Mouse (Mus musculus) midbrain, embryonic 15.5 days (tissue): ENCODE measurements around the gene Ppp2r5c. TPM values are rescaled to one million over a fixed set of nuclear protein-coding genes. Genes with fewer than 3 reads are reported as not detected.

Experiments used
- ATAC-seq: fragments of 200-750 bp; cut with Nextera tagmentation; replicated peaks from 2 replicates; pipeline ENCODE4 v1.8.0; 2017; ENCODE audit warnings: moderate TSS enrichment
- H3K27ac ChIP-seq: fragments of 300-500 bp; sonication (generic); 2 replicates; pipeline ENCODE4 v1.5.1; 2015; ENCODE audit warnings: mild to moderate bottlenecking, inconsistent platforms
- H3K27me3 ChIP-seq: fragments of 300-500 bp; sonication (generic); replicated peaks from 2 replicates; pipeline ENCODE4 v1.6.1; 2015; ENCODE audit warnings: inconsistent platforms
- H3K36me3 ChIP-seq: fragments of 300-500 bp; sonication (generic); replicated peaks from 2 replicates; pipeline ENCODE4 v1.6.1; 2015; ENCODE audit warnings: inconsistent platforms
- H3K4me1 ChIP-seq: fragments of 300-500 bp; sonication (generic); 2 replicates; pipeline ENCODE4 v1.6.1; 2015; ENCODE audit warnings: inconsistent platforms
- H3K4me2 ChIP-seq: fragments of 300-500 bp; sonication (generic); 2 replicates; pipeline ENCODE4 v1.6.1; 2015; ENCODE audit warnings: inconsistent platforms, mild to moderate bottlenecking, moderate library complexity
- H3K4me3 ChIP-seq: fragments of 300-500 bp; sonication (generic); 2 replicates; pipeline ENCODE4 v1.5.1; 2015; ENCODE audit warnings: mild to moderate bottlenecking, inconsistent platforms
- H3K9ac ChIP-seq: fragments of 300-500 bp; sonication (generic); 2 replicates; pipeline ENCODE4 v1.6.1; 2015; ENCODE audit warnings: mild to moderate bottlenecking, inconsistent platforms
- H3K9me3 ChIP-seq: fragments of 300-500 bp; sonication (generic); 2 replicates; pipeline ENCODE4 v1.6.1; 2016; ENCODE audit warnings: inconsistent platforms
- WGBS: fragments of 180-500 bp; shearing (Covaris S2); methylation state at CpG from one replicate; pipeline ENCODE4 v1.1.7; 2015; ENCODE audit warnings: mixed read lengths; 5-methylcytosine and 5-hydroxymethylcytosine counted together
- polyA plus RNA-seq: library from polyadenylated mRNA; unstranded; fragments of >200 nt; fragmentation: Nextera tagmentation; extraction: Ambion mirVana; gene quantifications from 2 replicates; pipeline ENCODE4 v1.2.1, GENCODE M21; 2015

Gene Ppp2r5c
- polyA plus RNA-seq, 1 experiment from 2014 or later, result 149 TPM

GRCm38 (mm10) chr12:110448767-110449166 is 1.8 kb downstream of the Ppp2r5c start:
- 56% methylated on average over 10 of the region's 10 CpGs for WGBS
- Histone ChIP-seq H3K9ac (no peak overlapping the region; the same call in 1 of the 2 replicates), H3K4me3 (no peak overlapping the region), H3K4me2 (no peak overlapping the region), H3K27ac (no peak overlapping the region), H3K4me1 (peaks cover 19% of the 10 kb centered on the region), H3K27me3 (0 out of 2 replicates have a peak, but pooled peaks cover 2% of the 10 kb centered on the region), H3K9me3 (no peaks in the 10 kb centered on the region), H3K36me3 (no peaks in the 10 kb centered on the region)
- no peak for ATAC-seq

- no peaks in the 10 kb centered on the region for H3K27me3 ChIP-seq
- WGBS, result 21% methylated on average over 5 of the region's 5 CpGs
Observed at GRCm38 (mm10) chr12:110454223-110454622, 7.3 kb downstream of the Ppp2r5c start.

GRCm38 (mm10) chr12:110456024-110456423 is 9.1 kb downstream of the Ppp2r5c start:
- no peak overlapping the region for H3K9ac ChIP-seq
- no peak overlapping the region for H3K27ac ChIP-seq
- no peaks in the 10 kb centered on the region for H3K9me3 ChIP-seq
- H3K27me3 ChIP-seq, result no peaks in the 10 kb centered on the region
- H3K4me3 ChIP-seq, result no peak overlapping the region
- 80% methylated on average over 7 of the region's 7 CpGs for WGBS
- no peaks in the 10 kb centered on the region for H3K36me3 ChIP-seq
- no peaks in the 10 kb centered on the region for H3K4me1 ChIP-seq
- no peak for ATAC-seq
- no peak overlapping the region for H3K4me2 ChIP-seq

More at GRCm38 (mm10) chr12:110454223-110454622, 7.3 kb downstream of the Ppp2r5c start:
- no peak for ATAC-seq
- no peak overlapping the region for H3K4me2 ChIP-seq
- no peak overlapping the region for H3K27ac ChIP-seq
- H3K36me3 ChIP-seq, result no peaks in the 10 kb centered on the region
- no peak overlapping the region for H3K4me3 ChIP-seq
- no peak overlapping the region for H3K9ac ChIP-seq
- H3K4me1 ChIP-seq, result no peaks in the 10 kb centered on the region
- H3K9me3 ChIP-seq, result no peaks in the 10 kb centered on the region

- Histone ChIP-seq H3K27ac (no peak overlapping the region), H3K9me3 (no peaks in the 10 kb centered on the region), H3K4me1 (no peaks in the 10 kb centered on the region), H3K27me3 (no peaks in the 10 kb centered on the region), H3K9ac (no peak overlapping the region), H3K4me3 (no peak overlapping the region), H3K4me2 (no peak overlapping the region), H3K36me3 (no peaks in the 10 kb centered on the region)
- 90% methylated on average over 6 of the region's 6 CpGs for WGBS
- ATAC-seq, result no peak
Observed at GRCm38 (mm10) chr12:110458667-110459066, 11.7 kb downstream of the Ppp2r5c start.

GRCm38 (mm10) chr12:110460418-110461300 is 13.7 kb downstream of the Ppp2r5c start:
- Histone ChIP-seq H3K27ac (no peak overlapping the region), H3K36me3 (no peaks in the 10 kb centered on the region), H3K4me2 (no peak overlapping the region), H3K4me3 (no peak overlapping the region), H3K4me1 (no peaks in the 10 kb centered on the region), H3K27me3 (no peaks in the 10 kb centered on the region), H3K9ac (no peak overlapping the region), H3K9me3 (no peaks in the 10 kb centered on the region)
- no peak for ATAC-seq
- WGBS, result 86% methylated on average over 18 of the region's 18 CpGs

- 90% methylated on average over 8 of the region's 8 CpGs for WGBS
- no peaks in the 10 kb centered on the region for H3K27me3 ChIP-seq
- no peaks in the 10 kb centered on the region for H3K9me3 ChIP-seq
- 0 out of 2 replicates have a peak, but pooled peaks cover 8% of the 10 kb centered on the region for H3K36me3 ChIP-seq
- no peak overlapping the region for H3K4me2 ChIP-seq
- ATAC-seq, result no peak
- no peak overlapping the region for H3K27ac ChIP-seq
- no peak overlapping the region for H3K9ac ChIP-seq
- H3K4me1 ChIP-seq, result no peaks in the 10 kb centered on the region
- H3K4me3 ChIP-seq, result no peak overlapping the region
Observed at GRCm38 (mm10) chr12:110463711-110464110, 16.8 kb downstream of the Ppp2r5c start.

GRCm38 (mm10) chr12:110471426-110471825 is 24.5 kb downstream of the Ppp2r5c start:
- Histone ChIP-seq H3K36me3 (peaks cover 12% of the 10 kb centered on the region; the same call in 1 of the 2 replicates), H3K27ac (no peak overlapping the region), H3K4me2 (no peak overlapping the region), H3K9me3 (no peaks in the 10 kb centered on the region), H3K4me3 (no peak overlapping the region), H3K27me3 (no peaks in the 10 kb centered on the region), H3K9ac (no peak overlapping the region), H3K4me1 (no peaks in the 10 kb centered on the region)
- no peak for ATAC-seq
- WGBS, result 79% methylated on average over 3 of the region's 3 CpGs

GRCm38 (mm10) chr12:110472247-110472646 is 25.3 kb downstream of the Ppp2r5c start:
- no peak overlapping the region for H3K4me2 ChIP-seq
- H3K27ac ChIP-seq, result no peak overlapping the region
- 82% methylated on average over 3 of the region's 3 CpGs for WGBS
- no peaks in the 10 kb centered on the region for H3K27me3 ChIP-seq
- H3K36me3 ChIP-seq, result peaks cover 7% of the 10 kb centered on the region; the same call in 1 of the 2 replicates
- no peaks in the 10 kb centered on the region for H3K4me1 ChIP-seq
- H3K9me3 ChIP-seq, result no peaks in the 10 kb centered on the region
- H3K9ac ChIP-seq, result no peak overlapping the region
- ATAC-seq, result no peak
- H3K4me3 ChIP-seq, result no peak overlapping the region

GRCm38 (mm10) chr12:110474497-110474896 is 27.6 kb downstream of the Ppp2r5c start:
- H3K27me3 ChIP-seq, result no peaks in the 10 kb centered on the region
- H3K4me1 ChIP-seq, result no peaks in the 10 kb centered on the region
- no peaks in the 10 kb centered on the region for H3K9me3 ChIP-seq
- ATAC-seq, result no peak
- 78% methylated on average over 8 of the region's 8 CpGs for WGBS
- no peak overlapping the region for H3K4me3 ChIP-seq
- no peak overlapping the region for H3K9ac ChIP-seq
- H3K36me3 ChIP-seq, result no peaks in the 10 kb centered on the region; the same call in 1 of the 2 replicates
- no peak overlapping the region for H3K27ac ChIP-seq
- H3K4me2 ChIP-seq, result no peak overlapping the region

GRCm38 (mm10) chr12:110476561-110476960 is 29.6 kb downstream of the Ppp2r5c start:
- Histone ChIP-seq H3K9ac (no peak overlapping the region), H3K4me3 (no peak overlapping the region), H3K4me1 (no peaks in the 10 kb centered on the region), H3K9me3 (no peaks in the 10 kb centered on the region), H3K36me3 (peaks cover 2% of the 10 kb centered on the region; the same call in 1 of the 2 replicates), H3K27ac (no peak overlapping the region), H3K27me3 (no peaks in the 10 kb centered on the region), H3K4me2 (no peak overlapping the region)
- no peak for ATAC-seq
- 88% methylated on average over 9 of the region's 9 CpGs for whole genome bisulfite sequencing

- no peaks in the 10 kb centered on the region for H3K27me3 ChIP-seq
- H3K4me1 ChIP-seq, result no peaks in the 10 kb centered on the region
- no peak overlapping the region for H3K27ac ChIP-seq
- H3K36me3 ChIP-seq, result peaks cover 4% of the 10 kb centered on the region; the same call in 1 of the 2 replicates
- no peak overlapping the region for H3K9ac ChIP-seq
- H3K4me2 ChIP-seq, result no peak overlapping the region
- no peak overlapping the region for H3K4me3 ChIP-seq
- no peak for ATAC-seq
- no peaks in the 10 kb centered on the region for H3K9me3 ChIP-seq
- 92% methylated on average over 8 of the region's 8 CpGs for WGBS
Observed at GRCm38 (mm10) chr12:110477906-110478305, 31.0 kb downstream of the Ppp2r5c start.

- H3K4me1 ChIP-seq, result no peaks in the 10 kb centered on the region
- no peak overlapping the region for H3K27ac ChIP-seq
- no peak for ATAC-seq
- H3K9ac ChIP-seq, result no peak overlapping the region
- H3K4me3 ChIP-seq, result no peak overlapping the region
- 66% methylated on average over 9 of the region's 9 CpGs for WGBS
- H3K27me3 ChIP-seq, result no peaks in the 10 kb centered on the region
- no peaks in the 10 kb centered on the region for H3K9me3 ChIP-seq
- H3K36me3 ChIP-seq, result peaks cover 4% of the 10 kb centered on the region; the same call in 1 of the 2 replicates
- H3K4me2 ChIP-seq, result no peak overlapping the region
Observed at GRCm38 (mm10) chr12:110478601-110479008, 31.7 kb downstream of the Ppp2r5c start.
